Mouse (Mus musculus) CH12.LX (cell line): ENCODE measurements around the gene Gnaz. TPM values are rescaled to one million over a fixed set of nuclear protein-coding genes. Genes with fewer than 3 reads are reported as not detected.

Experiments used
- DNase-seq: peaks from one replicate; pipeline ENCODE4 v3.0.0-alpha.2; 2013; ENCODE audit errors: extremely low read depth
- H3K27ac ChIP-seq: 2 replicates; pipeline ENCODE4 v1.5.1; 2012; ENCODE audit warnings: low read depth, mild to moderate bottlenecking, control low read depth, moderate library complexity; ENCODE audit not compliant: insufficient read depth
- H3K27me3 ChIP-seq: replicated peaks from 2 replicates; pipeline ENCODE3; 2012; ENCODE audit warnings: inconsistent platforms
- H3K36me3 ChIP-seq, 2 experiments: replicated peaks in 1 of 2; 2 replicates each; pipeline versions ENCODE3 to v1.6.1; 2012; ENCODE audit warnings: inconsistent platforms in 1 of 2, low read length in 1 of 2, mild to moderate bottlenecking in 1 of 2, mixed read lengths in 1 of 2, moderate library complexity in 1 of 2; ENCODE audit not compliant: control insufficient read depth in 1 of 2, insufficient read depth in 1 of 2
- H3K4me1 ChIP-seq, 2 experiments: 2 replicates each; pipeline ENCODE4 v1.6.1; 2012; ENCODE audit warnings: inconsistent platforms in 1 of 2, moderate library complexity in 1 of 2; ENCODE audit not compliant: insufficient read depth in 2 of 2, control insufficient read depth in 1 of 2
- H3K4me2 ChIP-seq: 2 replicates; pipeline ENCODE4 v1.6.1; 2012; ENCODE audit warnings: low read depth, mild to moderate bottlenecking, control low read depth; ENCODE audit not compliant: poor library complexity, insufficient read depth, severe bottlenecking
- H3K4me3 ChIP-seq, 3 experiments: fragments of 150-350 bp in 1 of 3; sonication (generic) in 1 of 3; replicated peaks in 1 of 3; 2 replicates each; pipeline versions ENCODE3 to v1.5.1; 2011 to 2012; ENCODE audit warnings: low read depth in 2 of 3, low read length in 2 of 3, mild to moderate bottlenecking in 2 of 3, moderate library complexity in 2 of 3, control low read depth in 1 of 3, improper control_type of control experiment in 1 of 3, inconsistent platforms in 1 of 3, mixed read lengths in 1 of 3; ENCODE audit not compliant: poor library complexity in 1 of 3
- H3K79me2 ChIP-seq: replicated peaks from 2 replicates; pipeline ENCODE4 v1.6.1; 2012; ENCODE audit warnings: mild to moderate bottlenecking, moderate library complexity; ENCODE audit not compliant: control insufficient read depth, poor library complexity, insufficient read depth, severe bottlenecking; ENCODE audit errors: extremely low read depth
- H3K9ac ChIP-seq: 2 replicates; pipeline ENCODE4 v1.6.1; 2012; ENCODE audit warnings: low read depth, mild to moderate bottlenecking, control low read depth, moderate library complexity; ENCODE audit not compliant: insufficient read depth
- H3K9me3 ChIP-seq: replicated peaks from 2 replicates; pipeline ENCODE3; 2012; ENCODE audit warnings: low read length, inconsistent platforms, mixed read lengths
- BHLHE40 ChIP-seq: IDR thresholded peaks from 2 replicates; pipeline ENCODE4 v1.6.1; 2011; ENCODE audit warnings: mild to moderate bottlenecking, low read depth, low read length, improper control_type of control experiment
- CHD1 ChIP-seq: IDR thresholded peaks from 2 replicates; pipeline ENCODE4 v1.6.1; 2012; ENCODE audit warnings: low read depth, low read length, improper control_type of control experiment, inconsistent platforms
- CHD2 ChIP-seq: IDR thresholded peaks from 2 replicates; pipeline ENCODE4 v1.6.1; 2011; ENCODE audit warnings: low read length, improper control_type of control experiment
- CTCF ChIP-seq, 2 experiments: IDR thresholded peaks in 1 of 2; conservative IDR thresholded peaks in 1 of 2; 2 replicates each; pipeline ENCODE4 v1.5.1; 2011 to 2012; ENCODE audit warnings: low read depth in 2 of 2, low read length in 2 of 2, improper control_type of control experiment in 1 of 2, inconsistent platforms in 1 of 2, mild to moderate bottlenecking in 1 of 2, moderate library complexity in 1 of 2
- E2F4 ChIP-seq: IDR thresholded peaks from 2 replicates; pipeline ENCODE4 v1.6.1; 2011; ENCODE audit warnings: low read depth, low read length, improper control_type of control experiment; ENCODE audit not compliant: insufficient replicate concordance
- ELF1 ChIP-seq: IDR thresholded peaks from 2 replicates; pipeline ENCODE4 v1.6.1; 2014; ENCODE audit warnings: low read depth, mild to moderate bottlenecking, inconsistent platforms, low read length, improper control_type of control experiment
- EP300 ChIP-seq: IDR thresholded peaks from 2 replicates; pipeline ENCODE4 v1.6.1; 2011; ENCODE audit warnings: low read length, improper control_type of control experiment
- ETS1 ChIP-seq: conservative IDR thresholded peaks from 2 replicates; pipeline ENCODE4 v1.6.1; 2012; ENCODE audit warnings: low read depth, mild to moderate bottlenecking, inconsistent platforms, low read length, improper control_type of control experiment, moderate library complexity
- GABPA ChIP-seq: IDR thresholded peaks from 2 replicates; pipeline ENCODE4 v1.6.1; 2012; ENCODE audit warnings: low read depth, low read length, improper control_type of control experiment, inconsistent platforms; ENCODE audit not compliant: insufficient replicate concordance
- HCFC1 ChIP-seq: IDR thresholded peaks from 2 replicates; pipeline ENCODE4 v1.6.1; 2012; ENCODE audit warnings: low read depth, mild to moderate bottlenecking, inconsistent platforms, low read length, improper control_type of control experiment
- JUN ChIP-seq: IDR thresholded peaks from 2 replicates; pipeline ENCODE4 v1.6.1; 2011; ENCODE audit warnings: low read depth, mild to moderate bottlenecking, low read length, improper control_type of control experiment, moderate library complexity; ENCODE audit not compliant: insufficient read depth
- JUND ChIP-seq: conservative IDR thresholded peaks from 2 replicates; pipeline ENCODE4 v1.6.1; 2011; ENCODE audit warnings: low read depth, low read length, improper control_type of control experiment
- MAX ChIP-seq: IDR thresholded peaks from 2 replicates; pipeline ENCODE4 v1.6.1; 2011; ENCODE audit warnings: low read length, improper control_type of control experiment
- MXI1 ChIP-seq: IDR thresholded peaks from 2 replicates; pipeline ENCODE4 v1.6.1; 2011; ENCODE audit warnings: mild to moderate bottlenecking, low read depth, low read length, improper control_type of control experiment
- MYC ChIP-seq: IDR thresholded peaks from 2 replicates; pipeline ENCODE4 v1.6.1; 2011; ENCODE audit warnings: low read depth, mild to moderate bottlenecking, improper control_type of control experiment, low read length
- POLR2A ChIP-seq: IDR thresholded peaks from 2 replicates; pipeline ENCODE4 v1.6.1; 2011; ENCODE audit warnings: low read depth, mild to moderate bottlenecking, improper control_type of control experiment, low read length
- RAD21 ChIP-seq: IDR thresholded peaks from 2 replicates; pipeline ENCODE4 v1.6.1; 2011; ENCODE audit warnings: low read depth, mild to moderate bottlenecking, low read length, improper control_type of control experiment, moderate library complexity
- RCOR1 ChIP-seq: conservative IDR thresholded peaks from 2 replicates; pipeline ENCODE4 v1.6.1; 2012; ENCODE audit warnings: low read depth, mild to moderate bottlenecking, inconsistent platforms, low read length, improper control_type of control experiment
- SIN3A ChIP-seq: IDR thresholded peaks from 2 replicates; pipeline ENCODE4 v1.6.1; 2012; ENCODE audit warnings: low read length, improper control_type of control experiment, inconsistent platforms
- SMC3 ChIP-seq: IDR thresholded peaks from 2 replicates; pipeline ENCODE4 v1.6.1; 2011; ENCODE audit warnings: low read depth, low read length, improper control_type of control experiment
- TBP ChIP-seq: conservative IDR thresholded peaks from 2 replicates; pipeline ENCODE4 v1.6.1; 2011; ENCODE audit warnings: low read depth, low read length, improper control_type of control experiment
- TCF12 ChIP-seq: IDR thresholded peaks from 2 replicates; pipeline ENCODE4 v1.6.1; 2014; ENCODE audit warnings: low read depth, mild to moderate bottlenecking, inconsistent platforms, low read length, improper control_type of control experiment
- ZC3H11A ChIP-seq: IDR thresholded peaks from 2 replicates; pipeline ENCODE4 v1.6.1; 2012; ENCODE audit warnings: low read depth, mild to moderate bottlenecking, inconsistent platforms, low read length, improper control_type of control experiment
- dilution Hi-C: fragments of 300-500 bp; cut with MboI; formaldehyde crosslinking; loops from 2 replicates; pipeline ENCODE4 v1.14.3; 2020; ENCODE audit warnings: low sequenced_read_pairs; ENCODE audit not compliant: extremely low pct_unique_long_range_greater_than_20kb, extremely low pct_ligation_motif_present
- in situ Hi-C: fragments of 300-500 bp; cut with MboI; formaldehyde crosslinking; loops from 3 replicates; pipeline ENCODE4 v1.14.3; 2019; ENCODE audit warnings: low sequenced_read_pairs, low pct_ligation_motif_present, low pct_unique_long_range_greater_than_20kb, mixed read lengths
- polyA plus RNA-seq: library from polyadenylated mRNA; unstranded; fragments of >175 nt; gene quantifications from 2 replicates; pipeline ENCODE4 v1.2.1, GENCODE M21; 2012; ENCODE audit warnings: low read depth; ENCODE audit not compliant: insufficient read length
- total RNA-seq, 2 experiments: library from RNA; depleted of rRNA; stranded (reverse); fragments of 300-350 nt in 1 of 2; fragments of >200 nt in 1 of 2; gene quantifications; 2 replicates each; pipeline ENCODE4 v1.2.3; 2012 to 2014

The Gnaz gene
- total and polyA plus RNA-seq, 3 experiments = 2.7 to 36.9 (median 5.5) TPM

GRCm38 (mm10) chr10:74939300-74939699 is 27.7 kb upstream of the Gnaz start:
- peak; percentile 58 for TF ChIP-seq ZC3H11A
- TF ChIP-seq POLR2A = no peak
- no peak for TF ChIP-seq ETS1
- no peak for TF ChIP-seq ELF1
- no peak for TF ChIP-seq JUND
- TF ChIP-seq RAD21 = peak; percentile 75
- TF ChIP-seq E2F4 = no peak
- TF ChIP-seq SMC3 = peak; percentile 89
- TF ChIP-seq MYC = peak; percentile 88
- peak in 1 of 2 experiments; percentile 77; a peak in 2 of 4 replicates for TF ChIP-seq CTCF (conservative IDR thresholded peaks at IDR 0.05 in 1 of 2, IDR thresholded peaks at IDR 0.05 in 1 of 2; ENCODE audit: low read depth in 2 of 2, low read length in 2 of 2)
- TF ChIP-seq MAX = peak; percentile 72
- H3K79me2 ChIP-seq = no peaks in the 10 kb centered on the region
- H3K4me1 ChIP-seq = peaks cover 10 to 36% of the 10 kb centered on the region in 2 experiments
- in situ Hi-C loops (loop anchor here (5.0 kb wide), 1 partner anchor 83 kb away; no protein-coding TSS in a partner anchor), dilution Hi-C loops (no loop called here)
- DNase-seq = no peak
- H3K4me3 ChIP-seq = no peak overlapping the region
- no peaks in the 10 kb centered on the region for H3K36me3 ChIP-seq
- H3K4me2 ChIP-seq = no peak overlapping the region
- H3K27me3 ChIP-seq = no peaks in the 10 kb centered on the region
- H3K9me3 ChIP-seq = no peaks in the 10 kb centered on the region
- H3K9ac ChIP-seq = no peak overlapping the region
- no peak overlapping the region for H3K27ac ChIP-seq

- Histone ChIP-seq H3K79me2 (no peaks in the 10 kb centered on the region), H3K9ac (no peak overlapping the region), H3K4me1 (peaks cover 10 to 30% of the 10 kb centered on the region in 2 experiments)
- dilution Hi-C loops (no loop called here), in situ Hi-C loops (loop anchor here (5.0 kb wide), 1 partner anchor 217 kb away; no protein-coding TSS in a partner anchor)
- TF ChIP-seq ETS1 = no peak
- peak; percentile 52 for TF ChIP-seq SMC3
- TF ChIP-seq CTCF (conservative IDR thresholded peaks at IDR 0.05 in 1 of 2, IDR thresholded peaks at IDR 0.05 in 1 of 2; ENCODE audit: low read depth in 2 of 2, low read length in 2 of 2) = peak in 1 of 2 experiments; percentile 58; a peak in 2 of 4 replicates
- no peak for TF ChIP-seq CHD1
- TF ChIP-seq RAD21 = peak; percentile 53
- TF ChIP-seq MXI1 = no peak
- TF ChIP-seq ZC3H11A = no peak
- TF ChIP-seq, all 38 proteins: peak for 3
- Histone ChIP-seq H3K27me3 (no peaks in the 10 kb centered on the region), H3K36me3 (no peaks in the 10 kb centered on the region), H3K4me3 (no peak overlapping the region), H3K27ac (no peak overlapping the region), H3K9me3 (no peaks in the 10 kb centered on the region), H3K4me2 (no peak overlapping the region)
- DNase-seq = no peak
Observed at GRCm38 (mm10) chr10:74940795-74941194, 26.2 kb upstream of the Gnaz start.

GRCm38 (mm10) chr10:74952830-74953443 is 14.0 kb upstream of the Gnaz start:
- no peaks in the 10 kb centered on the region for H3K9me3 ChIP-seq
- DNase-seq = peak; percentile 78
- in situ Hi-C loops = no loop called here
- H3K4me3 ChIP-seq = no peak overlapping the region
- no peak overlapping the region for H3K9ac ChIP-seq
- dilution Hi-C loops = no loop called here
- H3K27ac ChIP-seq = peak overlapping the region; percentile 86
- H3K36me3 ChIP-seq = no peaks in the 10 kb centered on the region
- no peaks in the 10 kb centered on the region for H3K79me2 ChIP-seq
- H3K4me1 ChIP-seq = peaks cover 39 to 54% of the 10 kb centered on the region in 2 experiments
- H3K4me2 ChIP-seq = peak overlapping the region; percentile 79
- H3K27me3 ChIP-seq = peaks cover 43% of the 10 kb centered on the region
- TF ChIP-seq MYC (no peak), MXI1 (no peak; the same call in 1 of the 2 replicates), CHD1 (no peak), SIN3A (peak; percentile 78), TCF12 (peak; percentile 99), CTCF (conservative IDR thresholded peaks at IDR 0.05 in 1 of 2, IDR thresholded peaks at IDR 0.05 in 1 of 2; ENCODE audit: low read depth in 2 of 2, low read length in 2 of 2) (no peak), ZC3H11A (no peak), GABPA (no peak), JUN (peak; percentile 95), RCOR1 (peak; percentile 74; the same call in 1 of the 2 replicates), HCFC1 (peak; percentile 22; the same call in 1 of the 2 replicates), EP300 (peak; percentile 92), BHLHE40 (peak; percentile 92), TBP (no peak), POLR2A (no peak), SMC3 (no peak), CHD2 (peak; percentile 47)
